Mouse (Mus musculus): ENCODE measurements around the gene Azin2.

- TF ChIP-seq POLR2A (IDR thresholded peaks at IDR 0.05; ENCODE audit: control insufficient read depth, extremely low read depth, insufficient read depth, low read length, poor library complexity) (no peak), CTCF (IDR thresholded peaks at IDR 0.05; ENCODE audit: borderline replicate concordance, control insufficient read depth, extremely low read depth, insufficient read depth, low read length, poor library complexity) (no peak)
Observed at GRCm38 (mm10) chr4:128942346-128942745, 19.9 kb downstream of the Azin2 start.

All from thymus, adult 2 months (tissue).